Mouse (Mus musculus) kidney, embryonic 16.5 days (tissue): ENCODE measurements around the gene Hmgn1. TPM values are rescaled to one million over a fixed set of nuclear protein-coding genes. Genes with fewer than 3 reads are reported as not detected.
"Not testable (repeated sequence)": the region's sequence is repeated elsewhere in the genome, so short reads cannot be mapped to it uniquely, and the experiment has no call there.

Source experiments
- ATAC-seq: fragments of 200-750 bp; cut with Nextera tagmentation; 2 replicates; pipeline ENCODE4 v1.8.0; 2017; ENCODE audit warnings: moderate TSS enrichment; ENCODE audit not compliant: low FRiP score, low TSS enrichment
- H3K27ac ChIP-seq: fragments of 300-500 bp; sonication (generic); 2 replicates; pipeline ENCODE4 v1.5.1; 2014; ENCODE audit warnings: low read length
- H3K27me3 ChIP-seq: fragments of 300-500 bp; sonication (generic); 2 replicates; pipeline ENCODE4 v1.6.1; 2014; ENCODE audit warnings: low read length, control low read depth, mixed read lengths; ENCODE audit not compliant: insufficient read depth
- H3K36me3 ChIP-seq: fragments of 300-500 bp; sonication (generic); 2 replicates; pipeline ENCODE4 v1.6.1; 2014; ENCODE audit warnings: low read length, control low read depth, mixed read lengths; ENCODE audit not compliant: insufficient read depth
- H3K4me1 ChIP-seq: fragments of 300-500 bp; sonication (generic); 2 replicates; pipeline ENCODE4 v1.6.1; 2014; ENCODE audit warnings: low read length, control low read depth, mixed read lengths; ENCODE audit not compliant: insufficient read depth
- H3K4me2 ChIP-seq: fragments of 300-500 bp; sonication (generic); replicated peaks from 2 replicates; pipeline ENCODE4 v1.6.1; 2014; ENCODE audit warnings: low read depth, low read length
- H3K4me3 ChIP-seq: fragments of 300-500 bp; sonication (generic); 2 replicates; pipeline ENCODE4 v1.5.1; 2014; ENCODE audit warnings: mild to moderate bottlenecking, low read length
- H3K9ac ChIP-seq: fragments of 300-500 bp; sonication (generic); replicated peaks from 2 replicates; pipeline ENCODE4 v1.6.1; 2014; ENCODE audit warnings: low read length
- H3K9me3 ChIP-seq: fragments of 300-500 bp; sonication (generic); 2 replicates; pipeline ENCODE4 v1.6.1; 2016; ENCODE audit warnings: low read length, control low read depth
- WGBS: fragments of 180-500 bp; shearing (Covaris S2); extraction: QIAGEN DNeasy Blood & Tissue Kit; methylation state at CpG from one replicate; pipeline ENCODE4 v1.1.7; 2014; 5-methylcytosine and 5-hydroxymethylcytosine counted together
- polyA plus RNA-seq: library from polyadenylated mRNA; unstranded; fragments of >200 nt; fragmentation: Nextera tagmentation; extraction: Ambion mirVana; gene quantifications from 2 replicates; pipeline ENCODE4 v1.2.1, GENCODE M21; 2015

The Hmgn1 gene
- polyA plus RNA-seq, 1 experiment from 2014 or later: 609 TPM

GRCm38 (mm10) chr16:96097811-96098210 lies 29.7 kb downstream of the Hmgn1 start:
- not testable (repeated sequence) for H3K36me3 ChIP-seq, H3K9ac ChIP-seq, H3K4me2 ChIP-seq, H3K4me1 ChIP-seq, H3K9me3 ChIP-seq, H3K4me3 ChIP-seq, H3K27ac ChIP-seq, H3K27me3 ChIP-seq, ATAC-seq

GRCm38 (mm10) chr16:96095966-96096365 lies 31.6 kb downstream of the Hmgn1 start:
- H3K4me3 ChIP-seq: no peak overlapping the region
- H3K9me3 ChIP-seq: no peaks in the 10 kb centered on the region
- H3K4me1 ChIP-seq: no peaks in the 10 kb centered on the region
- H3K27ac ChIP-seq: no peak overlapping the region
- H3K4me2 ChIP-seq: no peak overlapping the region
- ATAC-seq: no peak
- no peak overlapping the region for H3K9ac ChIP-seq
- WGBS: 76% methylated on average over 5 of the region's 5 CpGs
- no peaks in the 10 kb centered on the region for H3K27me3 ChIP-seq
- no peaks in the 10 kb centered on the region for H3K36me3 ChIP-seq

- 64% methylated on average over 9 of the region's 9 CpGs for WGBS
- Histone ChIP-seq H3K4me1 (no peaks in the 10 kb centered on the region), H3K9me3 (no peaks in the 10 kb centered on the region), H3K27ac (no peak overlapping the region), H3K27me3 (no peaks in the 10 kb centered on the region), H3K36me3 (no peaks in the 10 kb centered on the region), H3K4me3 (no peak overlapping the region), H3K4me2 (no peak overlapping the region), H3K9ac (no peak overlapping the region)
- no peak for ATAC-seq
These were observed 35.7 kb downstream of the Hmgn1 start for GRCm38 (mm10) chr16:96091515-96092504.

- no peak overlapping the region for H3K4me2 ChIP-seq
- ATAC-seq: no peak
These were observed 39.4 kb downstream of the Hmgn1 start for GRCm38 (mm10) chr16:96088120-96088519.

GRCm38 (mm10) chr16:96087436-96087835 lies 40.1 kb downstream of the Hmgn1 start:
- Histone ChIP-seq H3K9me3 (no peaks in the 10 kb centered on the region), H3K27me3 (no peaks in the 10 kb centered on the region), H3K36me3 (no peaks in the 10 kb centered on the region), H3K9ac (no peak overlapping the region), H3K4me1 (peaks cover 4% of the 10 kb centered on the region; the same call in 1 of the 2 replicates), H3K4me2 (no peak overlapping the region), H3K4me3 (no peak overlapping the region), H3K27ac (no peak overlapping the region)
- ATAC-seq: no peak
- 81% methylated on average over 4 of the region's 4 CpGs for WGBS

More at GRCm38 (mm10) chr16:96088120-96088519, 39.4 kb downstream of the Hmgn1 start:
- Histone ChIP-seq H3K27me3 (no peaks in the 10 kb centered on the region), H3K9me3 (no peaks in the 10 kb centered on the region), H3K4me3 (no peak overlapping the region), H3K27ac (no peak overlapping the region), H3K4me1 (peaks cover 4% of the 10 kb centered on the region; the same call in 1 of the 2 replicates), H3K36me3 (no peaks in the 10 kb centered on the region), H3K9ac (no peak overlapping the region; the same call in 1 of the 2 replicates)
- WGBS: 42% methylated on average over 5 of the region's 5 CpGs

- no peak overlapping the region for H3K9ac ChIP-seq
- no peak overlapping the region for H3K4me2 ChIP-seq
- H3K36me3 ChIP-seq: no peaks in the 10 kb centered on the region
- H3K27me3 ChIP-seq: no peaks in the 10 kb centered on the region
- H3K4me3 ChIP-seq: no peak overlapping the region
- no peaks in the 10 kb centered on the region for H3K9me3 ChIP-seq
- no peak for ATAC-seq
- H3K4me1 ChIP-seq: peaks cover 4% of the 10 kb centered on the region; the same call in 1 of the 2 replicates
- H3K27ac ChIP-seq: no peak overlapping the region
- 56% methylated on average over 12 of the region's 12 CpGs for WGBS
These were observed 40.5 kb downstream of the Hmgn1 start for GRCm38 (mm10) chr16:96087001-96087400.

- H3K9me3 ChIP-seq: no peaks in the 10 kb centered on the region
- ATAC-seq: no peak
These were observed 41.9 kb downstream of the Hmgn1 start for GRCm38 (mm10) chr16:96085597-96085996.

GRCm38 (mm10) chr16:96083179-96083646 lies 44.3 kb downstream of the Hmgn1 start:
- ATAC-seq: peak; percentile 21
- H3K27ac ChIP-seq: peak overlapping the region; percentile 98
- peak overlapping the region; percentile 73 for H3K4me2 ChIP-seq
- no peaks in the 10 kb centered on the region for H3K9me3 ChIP-seq
- 3% methylated on average over 20 of the region's 20 CpGs for WGBS
- H3K9ac ChIP-seq: peak overlapping the region; percentile 99
- H3K27me3 ChIP-seq: no peaks in the 10 kb centered on the region
- peaks cover 12% of the 10 kb centered on the region for H3K4me1 ChIP-seq
- peaks cover 18% of the 10 kb centered on the region; the same call in 1 of the 2 replicates for H3K36me3 ChIP-seq
- peak overlapping the region; percentile 99 for H3K4me3 ChIP-seq

More at GRCm38 (mm10) chr16:96085597-96085996, 41.9 kb downstream of the Hmgn1 start:
- H3K4me3 ChIP-seq: no peak overlapping the region
- H3K4me2 ChIP-seq: no peak overlapping the region
- H3K36me3 ChIP-seq: no peaks in the 10 kb centered on the region
- no peaks in the 10 kb centered on the region for H3K27me3 ChIP-seq
- H3K9ac ChIP-seq: no peak overlapping the region
- H3K27ac ChIP-seq: no peak overlapping the region
- H3K4me1 ChIP-seq: peaks cover 10% of the 10 kb centered on the region

- peak within 1 kb of the TSS; percentile 99 for H3K9ac ChIP-seq
- peaks cover 12% of the 10 kb centered on the region for H3K4me1 ChIP-seq
- H3K27ac ChIP-seq: peak within 1 kb of the TSS; percentile 98
- H3K4me2 ChIP-seq: peak within 1 kb of the TSS; percentile 73
- H3K27me3 ChIP-seq: no peaks in the 10 kb centered on the region
- ATAC-seq: peak; percentile 89
- H3K9me3 ChIP-seq: no peaks in the 10 kb centered on the region
- peaks cover 18% of the 10 kb centered on the region; the same call in 1 of the 2 replicates for H3K36me3 ChIP-seq
- peak within 1 kb of the TSS; percentile 99 for H3K4me3 ChIP-seq
- under 1% methylated on average over 60 of the region's 107 CpGs for WGBS
These were observed 45.0 kb downstream of the Hmgn1 start, which contains the start of gene Brwd1 for GRCm38 (mm10) chr16:96082301-96083178. TSS of gene Brwd1 (minus strand) at chr16:96082526.
